Mouse (Mus musculus) midbrain, postnatal 0 days (tissue): ENCODE measurements around the gene Gm28035. TPM values are rescaled to one million over a fixed set of nuclear protein-coding genes. Genes with fewer than 3 reads are reported as not detected.

Experiments
- ATAC-seq: fragments of 200-750 bp; cut with Nextera tagmentation; 2 replicates; pipeline ENCODE4 v1.8.0; 2017; ENCODE audit warnings: moderate number of reproducible peaks, mild to moderate bottlenecking, moderate TSS enrichment, moderate library complexity; ENCODE audit not compliant: low FRiP score
- DNase-seq: peaks from one replicate; pipeline ENCODE4 v3.0.0-alpha.2; 2015; ENCODE audit warnings: low spot score
- H3K27ac ChIP-seq: fragments of 300-500 bp; sonication (generic); 2 replicates; pipeline ENCODE4 v1.5.1; 2014; ENCODE audit warnings: low read depth, mild to moderate bottlenecking, low read length, mixed read lengths
- H3K27me3 ChIP-seq: fragments of 300-500 bp; sonication (generic); 2 replicates; pipeline ENCODE4 v1.6.1; 2014; ENCODE audit warnings: low read length, control low read depth, mixed read lengths; ENCODE audit not compliant: insufficient read depth
- H3K36me3 ChIP-seq: fragments of 300-500 bp; sonication (generic); 2 replicates; pipeline ENCODE4 v1.6.1; 2014; ENCODE audit warnings: low read length, control low read depth, mixed read lengths; ENCODE audit not compliant: insufficient read depth
- H3K4me1 ChIP-seq: fragments of 300-500 bp; sonication (generic); 2 replicates; pipeline ENCODE4 v1.6.1; 2014; ENCODE audit warnings: mild to moderate bottlenecking, control low read depth, antibody characterized with exemption, low read length, mixed read lengths; ENCODE audit not compliant: insufficient read depth
- H3K4me2 ChIP-seq: fragments of 300-500 bp; sonication (generic); 2 replicates; pipeline ENCODE4 v1.6.1; 2014; ENCODE audit warnings: low read depth, mild to moderate bottlenecking, low read length, mixed read lengths; ENCODE audit not compliant: poor library complexity, severe bottlenecking
- H3K4me3 ChIP-seq: fragments of 300-500 bp; sonication (generic); 2 replicates; pipeline ENCODE4 v1.5.1; 2014; ENCODE audit warnings: low read depth, mild to moderate bottlenecking, low read length, moderate library complexity
- H3K9ac ChIP-seq: fragments of 300-500 bp; sonication (generic); replicated peaks from 2 replicates; pipeline ENCODE4 v1.6.1; 2014; ENCODE audit warnings: mild to moderate bottlenecking, low read length, moderate library complexity, mixed read lengths; ENCODE audit not compliant: poor library complexity, severe bottlenecking
- H3K9me3 ChIP-seq: fragments of 300-500 bp; sonication (generic); 2 replicates; pipeline ENCODE4 v1.6.1; 2016; ENCODE audit warnings: low read length, control low read depth
- CTCF ChIP-seq: IDR thresholded peaks from 2 replicates; pipeline ENCODE4 v1.5.1; 2016; ENCODE audit warnings: antibody characterized with exemption, mild to moderate bottlenecking
- WGBS: fragments of 180-500 bp; shearing (Covaris S2); extraction: QIAGEN DNeasy Blood & Tissue Kit; methylation state at CpG from one replicate; pipeline ENCODE4 v1.1.7; 2014; 5-methylcytosine and 5-hydroxymethylcytosine counted together
- polyA plus RNA-seq: library from polyadenylated mRNA; unstranded; fragments of >200 nt; fragmentation: Nextera tagmentation; extraction: Ambion mirVana; gene quantifications from 2 replicates; pipeline ENCODE4 v1.2.1, GENCODE M21; 2015
- total RNA-seq: library from RNA; depleted of rRNA; stranded (reverse); fragments of >200 nt; gene quantifications from 2 replicates; pipeline ENCODE4 v1.2.3, GENCODE M21; 2014

Gm28035 gene
- total and polyA plus RNA-seq, 2 experiments from 2014 or later = 0.11 to 6.0 TPM

GRCm38 (mm10) chr2:30281651-30282050 lies 41.3 kb downstream of the Gm28035 start:
- Histone ChIP-seq H3K9ac (no peak overlapping the region), H3K4me2 (no peak overlapping the region), H3K36me3 (0 out of 2 replicates have a peak, but pooled peaks cover 10% of the 10 kb centered on the region), H3K4me1 (peaks cover 10% of the 10 kb centered on the region), H3K27me3 (no peaks in the 10 kb centered on the region), H3K27ac (no peak overlapping the region), H3K9me3 (no peaks in the 10 kb centered on the region), H3K4me3 (no peak overlapping the region)
- no peak for TF ChIP-seq CTCF
- 76% methylated on average over 3 of the region's 3 CpGs for whole genome bisulfite sequencing
- no peak for DNase-seq
- ATAC-seq = no peak

GRCm38 (mm10) chr2:30283193-30283592 lies 42.8 kb downstream of the Gm28035 start:
- no peak for TF ChIP-seq CTCF
- Histone ChIP-seq H3K9ac (no peak overlapping the region), H3K36me3 (0 out of 2 replicates have a peak, but pooled peaks cover 7% of the 10 kb centered on the region), H3K4me2 (no peak overlapping the region), H3K27ac (no peak overlapping the region), H3K9me3 (no peaks in the 10 kb centered on the region), H3K27me3 (no peaks in the 10 kb centered on the region), H3K4me1 (peaks cover 16% of the 10 kb centered on the region), H3K4me3 (no peak overlapping the region)
- ATAC-seq (no peak), DNase-seq (no peak)
- WGBS = 86% methylated on average over 2 of the region's 2 CpGs

- Histone ChIP-seq H3K27me3 (no peaks in the 10 kb centered on the region), H3K9me3 (no peaks in the 10 kb centered on the region), H3K4me1 (peaks cover 16% of the 10 kb centered on the region), H3K4me2 (peak overlapping the region; percentile 97), H3K27ac (no peak overlapping the region), H3K9ac (peak overlapping the region; percentile 70), H3K4me3 (peak overlapping the region; percentile 89; the same call in 1 of the 2 replicates), H3K36me3 (0 out of 2 replicates have a peak, but pooled peaks cover 7% of the 10 kb centered on the region)
- ATAC-seq (no peak), DNase-seq (no peak)
- WGBS = 96% methylated on average over 5 of the region's 5 CpGs
- TF ChIP-seq CTCF = no peak
These were observed 44.6 kb downstream of the Gm28035 start for GRCm38 (mm10) chr2:30285004-30285403.

GRCm38 (mm10) chr2:30285416-30286181 lies 45.2 kb downstream of the Gm28035 start:
- H3K9ac ChIP-seq = peak overlapping the region; percentile 70
- H3K4me2 ChIP-seq = peak overlapping the region; percentile 97
- TF ChIP-seq CTCF = no peak
- WGBS = 17% methylated on average over 38 of the region's 38 CpGs
- DNase-seq = no peak
- H3K27me3 ChIP-seq = no peaks in the 10 kb centered on the region
- no peaks in the 10 kb centered on the region for H3K9me3 ChIP-seq
- ATAC-seq = peak; percentile 62
- H3K36me3 ChIP-seq = 0 out of 2 replicates have a peak, but pooled peaks cover 7% of the 10 kb centered on the region
- H3K4me3 ChIP-seq = peak overlapping the region; percentile 89
- H3K27ac ChIP-seq = peak overlapping the region; percentile 71
- H3K4me1 ChIP-seq = peaks cover 16% of the 10 kb centered on the region

GRCm38 (mm10) chr2:30286192-30287026 lies 46.0 kb downstream of the Gm28035 start, which contains the start of the genes Dolk and Nup188:
Gene Dolk (minus strand): TSS chr2:30286334.
Gene Nup188 (plus strand): TSS chr2:30286397.
- Histone ChIP-seq H3K27ac (peak within 1 kb of the TSS; percentile 71), H3K4me1 (peaks cover 16% of the 10 kb centered on the region), H3K4me2 (peak within 1 kb of the TSS; percentile 97), H3K27me3 (no peaks in the 10 kb centered on the region), H3K9ac (peak within 1 kb of the TSS; percentile 70), H3K9me3 (no peaks in the 10 kb centered on the region), H3K4me3 (peak within 1 kb of the TSS; percentile 89), H3K36me3 (0 out of 2 replicates have a peak, but pooled peaks cover 7% of the 10 kb centered on the region)
- WGBS = under 1% methylated on average over 63 of the region's 68 CpGs
- ATAC-seq (peak; percentile 96), DNase-seq (peak; percentile 96)
- peak; percentile 2; the same call in 1 of the 2 replicates for TF ChIP-seq CTCF
